Mouse (Mus musculus) MEL (cell line): ENCODE results near the gene Apmap. TPM values are rescaled to one million over a fixed set of nuclear protein-coding genes. Genes with fewer than 3 reads are reported as not detected.
"Not testable (repeated sequence)": the region's sequence is repeated elsewhere in the genome, so short reads cannot be mapped to it uniquely, and the experiment has no call there.

Source experiments
- DNase-seq: peaks from one replicate; pipeline ENCODE4 v3.0.0; 2011; ENCODE audit warnings: low read depth, low spot score
- H3K27ac ChIP-seq: 2 replicates; pipeline ENCODE4 v1.5.1; 2012; ENCODE audit warnings: low read depth, mild to moderate bottlenecking, control low read depth, low read length, moderate library complexity; ENCODE audit not compliant: control insufficient read depth
- H3K27me3 ChIP-seq, 2 experiments: fragments of 150-350 bp in 1 of 2; sonication (generic) in 1 of 2; 2 replicates each; pipeline ENCODE4 v1.6.1; 2012; ENCODE audit warnings: low read length in 2 of 2, mild to moderate bottlenecking in 2 of 2, improper control_type of control experiment in 1 of 2, moderate library complexity in 1 of 2; ENCODE audit not compliant: insufficient read depth in 2 of 2, control insufficient read depth in 1 of 2
- H3K36me3 ChIP-seq, 2 experiments: 2 replicates each; pipeline ENCODE4 v1.6.1; 2012 to 2014; ENCODE audit warnings: low read length in 2 of 2, improper control_type of control experiment in 1 of 2, inconsistent platforms in 1 of 2, mild to moderate bottlenecking in 1 of 2; ENCODE audit not compliant: insufficient read depth in 2 of 2, control insufficient read depth in 1 of 2
- H3K4me1 ChIP-seq, 2 experiments: fragments of 150-350 bp in 1 of 2; sonication (generic) in 1 of 2; 2 replicates each; pipeline ENCODE4 v1.6.1; 2012; ENCODE audit warnings: low read length in 2 of 2, improper control_type of control experiment in 1 of 2, mild to moderate bottlenecking in 1 of 2; ENCODE audit not compliant: insufficient read depth in 2 of 2, control insufficient read depth in 1 of 2
- H3K4me3 ChIP-seq, 2 experiments: fragments of 150-350 bp in 1 of 2; sonication (generic) in 1 of 2; 2 replicates each; pipeline ENCODE4 v1.5.1; 2012; ENCODE audit warnings: low read depth in 2 of 2, low read length in 2 of 2, mild to moderate bottlenecking in 2 of 2, moderate library complexity in 2 of 2, control low read depth in 1 of 2, improper control_type of control experiment in 1 of 2; ENCODE audit not compliant: control insufficient read depth in 1 of 2, insufficient read depth in 1 of 2
- H3K79me2 ChIP-seq: 2 replicates; pipeline ENCODE4 v1.6.1; 2012; ENCODE audit warnings: mild to moderate bottlenecking, low read length, moderate library complexity; ENCODE audit not compliant: control insufficient read depth, poor library complexity, insufficient read depth
- H3K9ac ChIP-seq: 2 replicates; pipeline ENCODE4 v1.6.1; 2012; ENCODE audit warnings: low read depth, mild to moderate bottlenecking, control low read depth, low read length, moderate library complexity; ENCODE audit not compliant: control insufficient read depth, poor library complexity, severe bottlenecking
- H3K9me3 ChIP-seq: fragments of 150-350 bp; sonication (generic); replicated peaks from 2 replicates; pipeline ENCODE4 v1.6.1; 2012; ENCODE audit warnings: mild to moderate bottlenecking, low read length, improper control_type of control experiment, moderate library complexity; ENCODE audit not compliant: insufficient read depth
- EP300 ChIP-seq, 2 experiments: IDR thresholded peaks; 2 replicates each; pipeline ENCODE4 v1.6.1; 2011; ENCODE audit warnings: improper control_type of control experiment in 2 of 2, low read length in 2 of 2, low read depth in 1 of 2, mild to moderate bottlenecking in 1 of 2
- GATA1 ChIP-seq: IDR thresholded peaks from 2 replicates; pipeline ENCODE4 v1.6.1; 2011; ENCODE audit warnings: low read depth, low read length, improper control_type of control experiment
- polyA plus RNA-seq, 2 experiments: library from polyadenylated mRNA; stranded (reverse) in 1 of 2; unstranded in 1 of 2; fragments of >175 nt in 1 of 2; fragments of >200 nt in 1 of 2; gene quantifications; 2 replicates each; pipeline versions ENCODE4 v1.2.1 to v1.2.4; 2012; ENCODE audit warnings: low replicate concordance in 2 of 2, low read depth in 1 of 2; ENCODE audit not compliant: insufficient read length in 2 of 2, insufficient read depth in 1 of 2, missing spikeins in 1 of 2
- total RNA-seq: library from RNA; depleted of rRNA; stranded (reverse); fragments of 300-350 nt; gene quantifications from 2 replicates; pipeline ENCODE4 v1.2.3, GENCODE M21; 2012; rRNA removed

Gene Apmap
- total and polyA plus RNA-seq, 3 experiments, result 26.4 to 29.4 TPM; not detected in 1

DNA sequence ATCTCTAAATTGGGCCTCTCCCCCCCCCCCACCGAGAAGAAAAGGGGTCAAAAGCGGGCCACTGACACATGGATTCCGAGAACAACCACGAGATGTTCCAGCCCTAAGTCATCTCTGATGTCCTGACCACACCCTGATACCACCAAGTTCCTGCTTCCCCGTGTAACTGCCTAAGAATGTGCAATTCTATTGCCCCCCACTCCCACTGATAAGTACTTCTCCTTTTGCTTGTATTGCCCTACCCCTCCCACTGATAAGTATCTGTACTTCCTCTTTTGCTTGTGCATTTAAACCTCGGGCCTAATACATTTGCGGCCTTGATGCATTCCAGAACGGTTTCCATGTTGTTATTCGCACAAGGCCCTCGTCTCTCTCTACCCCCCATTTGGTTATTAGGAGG lies 58.8 kb downstream of the Apmap start:
- not testable (repeated sequence) for H3K79me2 ChIP-seq, H3K4me3 ChIP-seq, H3K9ac ChIP-seq
- TF ChIP-seq EP300 (IDR thresholded peaks at IDR 0.05; ENCODE audit: low read depth in 1 of 2, low read length in 2 of 2), result peak in 1 of 2 experiments; percentile 54; a peak in 2 of 4 replicates
- peak; percentile 50 for TF ChIP-seq GATA1
- TF ChIP-seq, all 39 proteins: peak for 2; not testable (repeated sequence) for 37
- peak; percentile 54 for DNase-seq
- H3K9me3 ChIP-seq, H3K27me3 ChIP-seq, H3K4me1 ChIP-seq, H3K36me3 ChIP-seq: not testable (repeated sequence)
- H3K27ac ChIP-seq, result peak overlapping the region; percentile 56

Other genes with a start within 250 kb of the Apmap start
- not detected in 2 replicates for gene 3300002I08Rik, start 245.8 kb downstream of the Apmap start, total RNA-seq
- gene 3300002I08Rik, start 245.8 kb downstream of the Apmap start, polyA plus RNA-seq, result not detected
- not detected in 2 replicates for gene Zfp442, start 157.1 kb downstream of the Apmap start, total RNA-seq
- not detected for gene Zfp442, start 157.1 kb downstream of the Apmap start, polyA plus RNA-seq
- gene Zfp345, start 123.5 kb downstream of the Apmap start, total RNA-seq, result 2.5 and 3.0 TPM in 2 replicates
- 100 to 1,000 TPM in 1 of 2 experiments, 1 to 10 TPM in 1; 1.0 to 254 TPM for gene Zfp345, start 123.5 kb downstream of the Apmap start, polyA plus RNA-seq
- 12.4 and 18.5 TPM in 2 replicates for gene Cst7, start 38.2 kb downstream of the Apmap start, total RNA-seq
- gene Cst7, start 38.2 kb downstream of the Apmap start, polyA plus RNA-seq, result 10 to 100 TPM in 1 of 2 experiments, not detected in 1; 35.8 TPM
- gene Acss1, start 59.9 kb upstream of the Apmap start, total RNA-seq, result 10.2 and 12.5 TPM in 2 replicates
- 10 to 100 TPM in 1 of 2 experiments, not detected in 1; 22.6 TPM for gene Acss1, start 59.9 kb upstream of the Apmap start, polyA plus RNA-seq
- not detected in 2 replicates for gene Vsx1, start 80.8 kb upstream of the Apmap start, total RNA-seq
- not detected for gene Vsx1, start 80.8 kb upstream of the Apmap start, polyA plus RNA-seq
- gene Entpd6, start 140.5 kb upstream of the Apmap start, total RNA-seq, result 34.3 and 48.2 TPM in 2 replicates
- 10 to 100 TPM in 1 of 2 experiments, not detected in 1; 47.9 TPM for gene Entpd6, start 140.5 kb upstream of the Apmap start, polyA plus RNA-seq
- 19.0 and 21.0 TPM in 2 replicates for gene Pygb, start 178.2 kb upstream of the Apmap start, total RNA-seq
- 10 to 100 TPM in 1 of 2 experiments, not detected in 1; 26.5 TPM for gene Pygb, start 178.2 kb upstream of the Apmap start, polyA plus RNA-seq